Mouse (Mus musculus) heart, embryonic 11.5 days (tissue): ENCODE results near the gene Dph1. TPM values are rescaled to one million over a fixed set of nuclear protein-coding genes. Genes with fewer than 3 reads are reported as not detected.

Source experiments
- ATAC-seq: fragments of 200-750 bp; cut with Nextera tagmentation; replicated peaks from 2 replicates; pipeline ENCODE4 v1.8.0; 2017; ENCODE audit warnings: moderate library complexity; ENCODE audit not compliant: insufficient number of reproducible peaks, low FRiP score, low TSS enrichment
- H3K27ac ChIP-seq: fragments of 300-500 bp; sonication (generic); 2 replicates; pipeline ENCODE4 v1.5.1; 2014; ENCODE audit warnings: mild to moderate bottlenecking, low read depth, low read length
- H3K27me3 ChIP-seq: fragments of 300-500 bp; sonication (generic); 2 replicates; pipeline ENCODE4 v1.6.1; 2014; ENCODE audit warnings: mild to moderate bottlenecking, low read length, mixed read lengths; ENCODE audit not compliant: control insufficient read depth, insufficient read depth
- H3K36me3 ChIP-seq: fragments of 300-500 bp; sonication (generic); 2 replicates; pipeline ENCODE4 v1.6.1; 2014; ENCODE audit warnings: mild to moderate bottlenecking, low read length, moderate library complexity, mixed read lengths; ENCODE audit not compliant: control insufficient read depth, insufficient read depth
- H3K4me1 ChIP-seq: fragments of 300-500 bp; sonication (generic); 2 replicates; pipeline ENCODE4 v1.6.1; 2014; ENCODE audit warnings: low read length; ENCODE audit not compliant: control insufficient read depth, insufficient read depth
- H3K4me2 ChIP-seq: fragments of 300-500 bp; sonication (generic); 2 replicates; pipeline ENCODE4 v1.6.1; 2014; ENCODE audit warnings: mild to moderate bottlenecking, moderate library complexity
- H3K4me3 ChIP-seq: fragments of 300-500 bp; sonication (generic); 2 replicates; pipeline ENCODE4 v1.5.1; 2014; ENCODE audit warnings: low read depth, low read length
- H3K9ac ChIP-seq: fragments of 300-500 bp; sonication (generic); 2 replicates; pipeline ENCODE4 v1.6.1; 2014; ENCODE audit warnings: mild to moderate bottlenecking, low read depth, low read length, moderate library complexity
- H3K9me3 ChIP-seq: fragments of 300-500 bp; sonication (generic); replicated peaks from 2 replicates; pipeline ENCODE4 v1.6.1; 2016; ENCODE audit warnings: low read length; ENCODE audit not compliant: control insufficient read depth
- WGBS: fragments of 180-500 bp; shearing (Covaris S2); extraction: QIAGEN DNeasy Blood & Tissue Kit; methylation state at CpG from one replicate; pipeline ENCODE4 v1.1.7; 2014; ENCODE audit not compliant: insufficient replicate concordance; 5-methylcytosine and 5-hydroxymethylcytosine counted together
- polyA plus RNA-seq: library from polyadenylated mRNA; unstranded; fragments of >200 nt; fragmentation: Nextera tagmentation; extraction: Ambion mirVana; gene quantifications from 2 replicates; pipeline ENCODE4 v1.2.1, GENCODE M21; 2014

Dph1 gene
- polyA plus RNA-seq, 1 experiment from 2014 or later = 16.5 TPM

GRCm38 (mm10) chr11:75224835-75225234, 33.8 kb upstream of the Dph1 start:
- Histone ChIP-seq H3K4me3 (no peak overlapping the region), H3K27me3 (no peaks in the 10 kb centered on the region), H3K4me2 (no peak overlapping the region), H3K9me3 (no peaks in the 10 kb centered on the region), H3K27ac (no peak overlapping the region), H3K36me3 (no peaks in the 10 kb centered on the region), H3K4me1 (peaks cover 12% of the 10 kb centered on the region), H3K9ac (no peak overlapping the region)
- ATAC-seq = no peak
- WGBS = 74% methylated on average over 4 of the region's 4 CpGs

GRCm38 (mm10) chr11:75224062-75224461, 33.0 kb upstream of the Dph1 start:
- Histone ChIP-seq H3K36me3 (no peaks in the 10 kb centered on the region), H3K4me1 (peaks cover 13% of the 10 kb centered on the region), H3K9ac (no peak overlapping the region), H3K27ac (no peak overlapping the region), H3K4me2 (no peak overlapping the region), H3K9me3 (no peaks in the 10 kb centered on the region), H3K27me3 (no peaks in the 10 kb centered on the region), H3K4me3 (no peak overlapping the region)
- ATAC-seq = no peak
- 85% methylated on average over 12 of the region's 12 CpGs for WGBS

DNA sequence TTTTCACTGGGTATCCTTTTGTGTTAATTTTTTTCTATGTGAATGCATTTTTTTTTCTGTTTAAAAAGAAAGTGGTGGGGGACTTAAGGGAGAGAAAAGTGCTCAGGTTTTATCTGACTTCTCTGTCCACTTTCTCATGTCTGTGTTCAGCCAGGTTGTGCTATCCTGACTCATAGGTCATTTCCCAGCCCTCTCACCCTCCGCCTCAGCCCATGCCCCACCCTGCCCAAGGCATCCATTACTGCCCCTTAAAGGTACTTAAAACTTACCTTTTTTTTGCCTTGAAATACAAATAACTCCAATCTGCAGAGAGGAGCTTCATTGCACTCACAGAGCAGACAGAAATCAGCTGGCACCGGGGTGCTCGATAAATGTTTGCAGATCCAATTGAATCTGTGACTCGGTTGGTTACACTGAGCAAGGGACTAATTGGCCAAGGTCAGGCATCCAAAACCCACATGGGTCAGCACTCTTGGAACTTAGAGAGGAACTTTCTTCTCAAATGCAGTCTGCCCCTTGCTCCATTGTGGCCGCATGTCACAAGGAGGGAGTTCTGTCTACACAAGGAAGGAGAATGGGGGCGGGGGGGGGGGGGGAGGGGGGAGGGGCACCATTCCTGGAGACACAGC, 29.6 kb upstream of the Dph1 start:
- WGBS = 60% methylated on average over 5 of the region's 6 CpGs
- peaks cover 20% of the 10 kb centered on the region for H3K4me1 ChIP-seq
- no peaks in the 10 kb centered on the region for H3K36me3 ChIP-seq
- no peak overlapping the region for H3K4me3 ChIP-seq
- H3K27me3 ChIP-seq = no peaks in the 10 kb centered on the region
- H3K9me3 ChIP-seq = no peaks in the 10 kb centered on the region
- ATAC-seq = no peak
- no peak overlapping the region for H3K4me2 ChIP-seq
- H3K9ac ChIP-seq = no peak overlapping the region
- H3K27ac ChIP-seq = peak overlapping the region; percentile 43; the same call in 1 of the 2 replicates

DNA sequence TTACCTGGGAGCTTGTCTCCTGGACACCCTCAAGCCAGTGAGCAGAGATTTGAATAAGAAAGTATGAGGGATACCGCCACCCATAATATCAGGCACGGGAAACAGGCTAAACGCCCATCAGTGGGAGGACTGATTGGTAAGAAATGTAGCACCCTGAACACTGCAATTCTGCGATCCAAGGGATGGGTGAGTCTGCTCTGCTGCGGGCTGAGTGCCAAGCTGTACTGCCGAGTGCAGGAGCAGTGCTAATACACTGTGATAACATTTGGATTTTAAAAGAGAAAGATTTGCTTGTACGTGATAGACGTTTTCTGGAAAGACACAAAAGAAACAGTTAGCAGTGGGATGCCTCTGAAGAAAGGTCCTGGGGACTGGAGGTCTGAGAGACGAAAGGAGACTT, 29.1 kb upstream of the Dph1 start:
- no peak for ATAC-seq
- 39% methylated on average over 9 of the region's 9 CpGs for WGBS
- Histone ChIP-seq H3K9ac (no peak overlapping the region), H3K4me3 (no peak overlapping the region), H3K36me3 (no peaks in the 10 kb centered on the region), H3K4me2 (peak overlapping the region; percentile 14; the same call in 1 of the 2 replicates), H3K9me3 (no peaks in the 10 kb centered on the region), H3K27me3 (no peaks in the 10 kb centered on the region), H3K4me1 (peaks cover 25% of the 10 kb centered on the region), H3K27ac (0 out of 2 replicates have a peak overlapping the region, but pooled peaks have one; percentile 43)

- WGBS = 18% methylated on average over 13 of the region's 13 CpGs
- Histone ChIP-seq H3K27me3 (0 out of 2 replicates have a peak, but pooled peaks cover 7% of the 10 kb centered on the region), H3K4me3 (peak overlapping the region; percentile 34), H3K27ac (peak overlapping the region; percentile 57; the same call in 1 of the 2 replicates), H3K9ac (peak overlapping the region; percentile 69), H3K9me3 (no peaks in the 10 kb centered on the region), H3K4me1 (peaks cover 57% of the 10 kb centered on the region), H3K4me2 (peak overlapping the region; percentile 75), H3K36me3 (no peaks in the 10 kb centered on the region)
- no peak; the same call in 1 of the 2 replicates for ATAC-seq
Measured at GRCm38 (mm10) chr11:75214081-75214950, 23.3 kb upstream of the Dph1 start.

GRCm38 (mm10) chr11:75213372-75214080, 22.5 kb upstream of the Dph1 start:
- peaks cover 65% of the 10 kb centered on the region for H3K4me1 ChIP-seq
- peak overlapping the region; percentile 75 for H3K4me2 ChIP-seq
- H3K27me3 ChIP-seq = 0 out of 2 replicates have a peak, but pooled peaks cover 7% of the 10 kb centered on the region
- no peaks in the 10 kb centered on the region for H3K36me3 ChIP-seq
- H3K4me3 ChIP-seq = peak overlapping the region; percentile 34
- H3K9ac ChIP-seq = peak overlapping the region; percentile 69
- no peaks in the 10 kb centered on the region for H3K9me3 ChIP-seq
- WGBS = 7% methylated on average over 35 of the region's 35 CpGs
- H3K27ac ChIP-seq = peak overlapping the region; percentile 57
- ATAC-seq = no peak

- Histone ChIP-seq H3K9ac (0 out of 2 replicates have a peak overlapping the region, but pooled peaks have one; percentile 10), H3K4me3 (no peak overlapping the region), H3K4me2 (peak overlapping the region; percentile 42), H3K27ac (peak overlapping the region; percentile 96), H3K27me3 (0 out of 2 replicates have a peak, but pooled peaks cover 7% of the 10 kb centered on the region), H3K4me1 (peaks cover 66% of the 10 kb centered on the region), H3K9me3 (no peaks in the 10 kb centered on the region), H3K36me3 (no peaks in the 10 kb centered on the region)
- 51% methylated on average over 3 of the region's 3 CpGs for WGBS
- ATAC-seq = no peak
Measured at GRCm38 (mm10) chr11:75212876-75213275, 21.8 kb upstream of the Dph1 start.

DNA sequence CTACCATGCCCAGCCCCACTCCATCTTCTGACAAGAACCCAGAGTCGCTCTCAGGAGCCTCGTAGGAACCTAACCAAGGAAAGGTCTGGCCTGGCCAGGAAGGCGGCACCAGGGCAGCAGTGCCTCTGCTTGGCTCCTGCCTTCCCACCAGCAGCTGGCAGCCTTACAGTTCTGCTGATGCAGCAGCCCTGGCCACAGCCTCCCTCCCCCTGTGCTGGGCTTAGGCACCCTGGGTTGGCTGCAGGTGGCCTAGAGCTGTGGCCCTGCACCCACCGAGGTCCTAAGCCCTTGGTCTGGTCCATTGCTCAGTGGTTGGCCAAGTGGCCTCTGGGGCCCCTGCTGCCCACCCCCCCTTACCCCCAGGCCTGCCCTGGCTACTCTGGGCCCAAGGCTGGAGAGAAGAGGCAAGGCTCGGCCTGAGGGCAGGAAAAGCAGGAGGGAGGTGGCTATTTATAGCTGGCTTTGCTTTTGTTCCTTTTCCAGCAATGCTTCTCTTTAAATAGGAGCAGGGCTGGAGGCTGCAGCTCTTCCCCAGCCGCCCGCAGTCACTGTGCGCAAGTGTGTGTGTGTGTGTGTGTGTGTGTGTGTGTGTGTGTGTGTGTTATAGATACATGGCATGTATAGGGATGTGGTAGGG, 21.1 kb upstream of the Dph1 start:
- Histone ChIP-seq H3K27me3 (0 out of 2 replicates have a peak, but pooled peaks cover 7% of the 10 kb centered on the region), H3K4me3 (no peak overlapping the region), H3K4me2 (peak overlapping the region; percentile 42), H3K9ac (peak overlapping the region; percentile 43), H3K36me3 (no peaks in the 10 kb centered on the region), H3K4me1 (peaks cover 66% of the 10 kb centered on the region), H3K9me3 (no peaks in the 10 kb centered on the region), H3K27ac (peak overlapping the region; percentile 96)
- WGBS = 42% methylated on average over 8 of the region's 8 CpGs
- peak; percentile 40; the same call in 1 of the 2 replicates for ATAC-seq
